Mouse (Mus musculus): ENCODE data around the gene Vav2.

Vav2 gene

DNA sequence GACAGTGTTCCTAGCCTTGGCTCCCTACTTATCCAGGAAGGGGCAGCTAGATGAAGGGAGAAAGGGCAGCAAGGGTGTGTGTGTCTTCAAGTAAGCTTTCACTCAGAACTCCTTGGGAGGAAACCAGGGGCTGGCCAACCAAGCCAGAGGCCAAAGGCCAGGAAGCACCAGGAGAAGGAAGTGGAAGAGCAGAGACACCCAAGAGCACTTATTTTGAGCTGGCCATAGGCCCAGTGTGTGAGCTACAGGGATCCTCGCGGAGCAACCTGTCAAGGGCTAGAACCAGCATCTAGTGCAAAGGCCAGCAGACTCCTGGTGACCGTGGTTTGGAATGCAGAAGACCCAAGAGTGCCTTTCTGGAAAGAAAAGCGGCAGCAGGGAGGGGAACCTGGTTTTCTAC is 163.8 kb downstream of the Vav2 start:
- DNase-seq (ENCODE audit: low spot score), result no peak

DNA sequence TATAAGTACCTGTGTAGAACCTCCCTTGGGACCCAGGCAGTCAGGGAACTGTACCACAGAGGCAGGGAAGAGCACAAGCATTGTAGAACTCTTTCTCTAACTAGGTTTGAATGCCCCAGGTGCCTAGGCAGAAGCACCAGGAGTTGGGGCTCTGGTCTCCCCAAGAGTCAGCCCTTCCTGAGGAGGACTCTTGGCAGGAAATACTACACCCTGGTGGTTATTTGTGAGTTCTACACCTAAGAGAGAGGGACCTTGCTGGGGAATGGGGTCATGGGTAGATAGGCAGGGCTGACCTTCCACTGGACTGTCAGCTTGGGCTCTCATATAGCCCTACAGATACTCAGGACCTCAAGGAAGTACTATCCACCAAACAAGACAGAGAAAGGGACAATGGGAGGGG is 175.4 kb downstream of the Vav2 start:
- DNase-seq (ENCODE audit: low spot score), result no peak

DNA sequence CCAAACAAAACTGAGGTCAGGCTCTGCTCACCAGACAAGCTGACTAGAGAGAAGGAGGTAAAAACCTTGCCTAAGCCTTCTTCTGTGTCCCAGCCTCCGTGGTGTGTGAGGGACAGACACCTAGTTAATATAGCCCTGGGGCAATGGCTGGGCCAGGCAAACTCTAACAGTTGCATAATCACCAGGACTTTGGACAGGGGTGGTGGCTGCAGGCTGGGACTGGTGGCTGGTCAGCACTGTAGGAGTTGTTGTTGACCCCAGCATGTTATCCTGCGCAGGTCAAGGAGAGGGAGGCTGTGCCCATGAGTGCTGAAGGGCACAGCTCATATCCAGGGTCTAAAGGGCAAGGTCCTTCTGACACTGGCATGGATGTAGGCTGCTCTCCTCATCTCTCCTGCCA is 178.6 kb downstream of the Vav2 start, which contains the start of gene Sardh:
Sardh (minus strand) TSS at position 127 of the 400 bp plus-strand sequence.
- DNase-seq (ENCODE audit: low spot score), result no peak

DNA sequence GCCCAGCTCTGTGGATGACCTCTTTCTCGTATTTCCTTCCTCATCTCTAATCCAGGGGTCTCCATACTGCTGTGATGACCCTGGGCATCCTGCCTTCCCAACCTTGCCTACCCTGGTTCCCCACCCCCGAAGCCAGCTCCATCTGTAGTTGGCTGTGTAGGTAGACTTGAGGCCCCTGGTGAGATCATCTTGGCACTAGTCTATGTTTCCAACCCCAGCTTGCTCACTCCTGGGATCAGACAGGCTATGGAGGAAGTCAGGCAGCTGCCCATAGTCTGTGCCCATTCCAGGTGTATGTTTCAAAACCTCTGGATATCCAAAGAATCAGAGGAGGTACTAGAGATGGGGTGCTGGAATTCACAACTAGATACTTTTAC is 179.4 kb downstream of the Vav2 start:
- DNase-seq (ENCODE audit: low spot score), result no peak

DNA sequence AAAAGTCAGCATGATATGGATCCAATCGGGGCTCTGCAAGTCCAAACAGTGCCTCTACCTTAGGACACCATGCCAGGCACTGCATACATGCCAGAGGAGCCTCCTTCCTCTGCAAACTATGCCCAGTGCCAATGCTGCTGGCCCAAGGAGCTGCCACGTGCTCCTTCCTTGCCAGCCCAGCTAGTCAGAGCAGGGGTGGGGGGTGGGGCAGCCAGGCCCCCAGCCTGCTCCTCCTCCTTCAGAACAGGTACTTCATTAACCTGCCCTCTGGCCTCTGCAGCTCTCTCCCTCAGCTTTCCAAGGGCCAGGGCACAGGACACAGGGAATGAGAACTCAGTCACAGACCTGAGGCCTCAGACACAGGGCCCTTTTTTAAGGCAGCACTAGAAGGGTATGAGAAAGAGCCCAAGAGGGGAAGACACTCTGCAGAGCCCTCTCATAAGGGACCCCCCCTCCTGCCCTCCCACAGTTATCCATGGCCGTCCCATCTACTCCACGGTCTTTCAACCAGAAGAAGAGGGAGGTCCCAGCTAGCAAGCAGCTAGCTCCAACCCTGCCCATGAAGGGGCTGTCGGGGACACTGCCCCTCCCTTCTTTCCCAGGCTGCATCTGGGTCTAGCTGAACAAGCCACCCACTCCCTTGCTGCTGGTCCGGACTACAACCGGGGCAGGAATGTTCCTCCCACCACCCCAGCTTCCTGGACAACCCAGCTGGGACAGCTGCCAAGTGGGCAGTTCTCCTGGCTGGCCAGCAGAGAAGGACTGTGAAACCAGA is 179.9 kb downstream of the Vav2 start:
- peak; percentile 90 for DNase-seq (ENCODE audit: low spot score)

DNA sequence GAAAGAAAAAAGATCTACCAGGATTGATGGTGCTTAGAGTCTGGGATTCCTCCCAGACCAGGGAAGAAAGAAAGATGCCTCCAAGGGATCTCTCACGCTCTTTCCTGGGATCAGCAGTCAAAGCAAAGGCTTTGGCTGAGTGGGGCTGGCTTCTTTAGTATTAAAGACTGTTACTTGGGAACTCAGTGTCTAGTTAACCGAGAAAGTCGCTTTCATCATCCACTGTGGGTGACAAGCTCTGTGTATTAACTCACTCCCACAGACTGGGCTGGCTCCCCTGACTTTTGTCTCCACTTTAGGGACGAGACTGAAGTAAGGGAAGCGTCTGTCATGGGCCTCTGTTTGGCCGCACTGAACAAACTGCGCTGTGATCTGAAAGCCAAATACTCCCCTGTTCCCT is 180.9 kb downstream of the Vav2 start:
- DNase-seq (ENCODE audit: low spot score), result no peak

DNA sequence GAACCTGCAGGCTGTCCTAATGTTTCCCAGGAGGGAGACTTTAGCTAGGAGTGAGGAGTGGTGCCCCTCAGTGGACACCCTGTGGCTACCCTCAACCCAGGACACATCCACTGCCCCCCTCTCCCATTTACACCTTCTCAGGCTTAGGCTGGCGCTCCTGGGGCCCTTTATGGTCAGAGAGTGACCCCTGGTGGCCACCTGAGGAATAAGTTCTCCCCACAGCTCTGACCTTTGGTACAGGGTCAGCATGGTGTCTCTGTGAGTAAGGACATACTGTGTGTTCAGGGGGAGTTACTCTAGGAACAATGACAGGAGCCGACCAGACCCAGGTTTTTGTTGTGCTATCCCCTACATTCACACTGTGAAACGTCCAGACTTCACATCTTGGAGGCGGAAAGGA is 189.5 kb downstream of the Vav2 start:
- peak; percentile 65 for DNase-seq (ENCODE audit: low spot score)

DNA sequence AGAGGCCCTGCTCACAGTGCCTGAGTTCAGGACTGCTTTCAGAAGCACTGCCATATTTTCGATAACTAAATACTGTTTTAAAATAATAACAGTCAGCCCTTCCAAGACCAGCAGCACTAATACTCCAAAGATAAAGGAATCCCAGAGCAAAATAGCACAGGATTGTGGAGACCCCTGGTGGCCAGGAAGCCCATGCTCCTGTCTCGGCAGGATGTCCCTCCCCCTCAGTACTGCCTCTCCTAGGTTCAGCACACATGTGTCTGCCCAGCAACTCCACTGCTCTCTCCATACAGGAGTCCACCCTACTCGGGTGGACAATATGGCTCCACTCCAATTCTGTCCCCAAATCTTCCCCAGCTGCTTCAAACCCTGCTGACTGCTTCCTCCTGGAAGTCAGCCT is 191.1 kb downstream of the Vav2 start:
- peak; percentile 73 for DNase-seq (ENCODE audit: low spot score)

DNA sequence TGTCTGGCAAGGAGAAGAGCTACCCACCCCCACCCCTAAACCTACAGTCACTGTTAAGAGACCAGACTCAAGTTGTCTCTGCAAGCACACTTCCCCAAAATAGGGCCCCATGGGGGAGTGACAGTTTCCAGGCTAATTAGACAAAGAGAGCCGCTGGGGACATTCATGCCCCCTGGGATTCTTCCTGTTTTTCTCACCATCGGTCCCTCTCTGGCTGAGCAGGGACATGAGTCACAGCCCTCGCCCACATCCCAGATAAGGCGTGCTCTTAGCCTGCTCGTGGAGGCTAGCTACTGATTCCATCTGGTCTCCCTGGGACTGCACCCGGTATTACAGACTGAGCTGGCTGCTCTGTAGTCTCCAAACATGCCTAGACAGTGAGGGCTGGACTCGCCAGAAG is 194.5 kb downstream of the Vav2 start:
- DNase-seq (ENCODE audit: low spot score), result peak; percentile 58

DNA sequence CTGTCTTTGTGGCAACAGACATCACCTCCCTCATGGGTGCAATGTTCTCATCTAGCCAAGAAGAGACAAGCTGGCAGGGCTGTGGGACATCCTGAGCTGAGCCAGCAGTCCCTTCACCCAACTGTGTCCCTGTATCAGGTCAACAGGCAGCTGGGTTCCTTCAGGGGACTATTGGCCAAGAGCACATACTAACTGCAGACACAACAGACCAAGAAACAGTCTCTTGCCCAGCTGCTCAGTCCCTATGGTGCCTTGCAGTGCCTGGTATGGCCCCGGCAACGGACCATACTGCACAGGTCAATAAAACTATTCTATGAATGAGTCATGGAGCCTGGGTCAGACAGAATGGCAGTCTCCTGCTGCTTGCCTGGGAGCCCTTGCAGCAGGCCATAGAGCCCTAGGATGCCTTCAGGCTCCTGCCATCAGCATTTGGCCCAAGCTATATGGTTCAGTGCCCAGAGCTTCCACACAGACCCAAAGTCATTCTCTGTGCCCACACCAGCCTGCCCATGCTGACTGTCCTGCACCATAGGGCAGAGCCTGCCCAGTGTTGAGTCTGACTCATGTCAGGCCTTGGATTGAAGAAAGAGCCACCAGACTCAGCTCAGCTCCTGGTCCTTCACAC is 197.2 kb downstream of the Vav2 start:
- no peak for DNase-seq (ENCODE audit: low spot score)

DNA sequence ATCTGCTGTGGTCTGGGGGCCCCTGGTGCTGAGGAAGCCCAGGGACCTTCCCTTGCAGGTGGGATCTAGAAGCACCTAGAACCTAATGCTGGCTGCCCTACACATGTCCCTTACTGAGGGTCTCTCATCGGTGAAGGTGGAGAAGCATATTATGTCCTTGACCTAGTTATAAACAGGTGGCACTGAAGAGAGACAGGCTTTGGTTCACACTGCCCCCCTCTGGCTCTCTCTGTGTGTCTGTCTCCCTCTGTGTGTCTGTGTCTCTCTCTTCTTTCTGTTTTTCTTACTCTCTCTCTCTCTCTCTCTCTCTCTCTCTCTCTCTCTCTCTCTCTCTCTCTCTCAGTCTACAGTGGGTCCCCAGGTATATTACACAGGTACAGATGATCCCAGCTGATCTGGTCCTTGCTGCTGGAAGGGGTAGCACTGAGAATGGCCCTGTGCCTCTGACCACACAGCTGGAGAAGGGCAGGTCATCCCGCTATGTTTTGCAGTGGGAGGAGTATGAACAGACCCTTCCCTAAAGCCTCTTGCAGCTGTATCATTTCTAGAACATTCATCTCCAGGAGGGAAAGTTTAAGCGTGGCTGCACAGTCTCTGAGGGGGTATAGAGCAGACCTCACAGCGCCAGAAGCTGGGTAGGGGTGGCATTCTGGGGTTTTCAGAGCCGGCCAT is 197.9 kb downstream of the Vav2 start:
- DNase-seq (ENCODE audit: low spot score), result no peak

DNA sequence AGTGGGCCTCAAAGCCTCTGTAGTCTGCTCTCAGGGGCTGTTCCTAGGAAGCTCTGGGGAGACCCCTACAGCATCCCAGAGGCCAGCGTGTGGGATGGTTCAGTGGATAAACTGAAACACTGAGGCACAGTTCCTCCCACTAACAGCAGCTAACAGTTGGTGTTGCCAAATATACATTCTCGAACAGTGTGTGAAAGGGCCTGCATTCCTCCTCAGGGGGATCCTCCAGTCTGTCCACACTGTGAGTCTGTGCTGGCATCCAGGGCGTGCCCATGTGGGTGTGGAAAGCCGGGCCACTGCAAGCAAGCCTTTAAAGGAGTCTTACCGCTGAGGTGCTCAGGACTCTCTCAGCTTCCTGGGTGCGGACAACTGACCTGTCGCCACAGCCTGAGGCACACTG is 200.3 kb downstream of the Vav2 start:
- no peak for DNase-seq (ENCODE audit: low spot score)

DNA sequence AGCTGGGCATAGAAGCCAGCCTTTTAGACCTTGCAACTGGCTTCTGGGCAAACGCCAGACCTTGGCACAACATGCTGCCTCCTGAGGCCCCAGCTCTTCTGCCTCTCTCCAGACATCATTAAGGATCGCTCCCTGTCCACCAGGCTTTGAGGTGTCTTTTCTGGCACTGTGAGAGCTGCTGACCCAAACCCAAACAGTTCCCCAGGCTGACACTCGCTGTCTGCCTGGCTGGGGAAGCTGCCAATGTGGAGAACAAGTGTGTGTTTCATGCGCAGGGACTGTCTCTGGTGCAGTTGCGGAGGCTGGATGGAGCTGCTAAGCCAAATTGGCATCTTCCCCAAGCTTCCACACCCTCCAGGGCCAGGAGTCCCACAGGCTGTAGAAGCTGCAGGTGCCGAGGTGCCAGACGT is 203.8 kb downstream of the Vav2 start:
- no peak for DNase-seq (ENCODE audit: low spot score)

DNA sequence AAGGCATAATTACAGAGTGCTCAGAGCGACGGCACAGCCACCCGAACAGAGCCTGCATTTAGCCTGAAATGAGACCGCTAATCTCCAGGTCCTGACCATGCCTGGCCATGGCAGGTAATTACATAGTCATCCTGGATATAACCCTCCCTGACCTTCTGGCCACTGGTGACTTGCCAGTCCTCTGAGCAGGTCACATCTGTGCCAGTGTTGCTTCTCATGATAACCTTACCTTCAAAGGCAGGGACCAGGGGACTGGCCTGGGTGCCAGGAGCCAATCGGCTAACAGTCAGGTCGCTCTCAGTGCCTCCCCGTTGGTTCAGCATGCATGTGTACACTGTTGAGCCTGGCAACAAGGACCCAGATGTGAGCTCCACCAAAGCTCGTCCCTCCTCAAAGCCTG is 208.3 kb downstream of the Vav2 start:
- DNase-seq (ENCODE audit: low spot score), result no peak

DNA sequence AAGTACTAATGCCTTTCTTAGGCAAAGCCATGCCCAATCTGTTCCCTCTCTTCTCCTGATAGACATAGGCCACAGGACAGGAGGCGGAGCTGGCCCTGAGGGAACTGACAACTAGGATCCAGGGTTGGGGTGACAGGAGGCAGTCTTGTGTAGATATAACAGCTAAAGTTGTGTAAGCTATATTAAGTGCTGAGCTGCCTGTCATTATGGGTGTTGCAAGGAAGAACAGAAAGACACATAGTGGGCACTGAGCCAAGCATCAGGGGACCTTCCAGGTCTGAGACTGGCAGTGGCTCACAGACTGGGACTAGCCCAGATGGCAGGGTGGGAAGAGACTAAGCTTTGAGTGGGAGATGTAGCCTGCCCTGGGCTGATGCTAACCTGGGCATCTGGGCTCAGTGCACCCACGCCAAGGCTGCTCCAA is 208.7 kb downstream of the Vav2 start:
- no peak for DNase-seq (ENCODE audit: low spot score)

DNA sequence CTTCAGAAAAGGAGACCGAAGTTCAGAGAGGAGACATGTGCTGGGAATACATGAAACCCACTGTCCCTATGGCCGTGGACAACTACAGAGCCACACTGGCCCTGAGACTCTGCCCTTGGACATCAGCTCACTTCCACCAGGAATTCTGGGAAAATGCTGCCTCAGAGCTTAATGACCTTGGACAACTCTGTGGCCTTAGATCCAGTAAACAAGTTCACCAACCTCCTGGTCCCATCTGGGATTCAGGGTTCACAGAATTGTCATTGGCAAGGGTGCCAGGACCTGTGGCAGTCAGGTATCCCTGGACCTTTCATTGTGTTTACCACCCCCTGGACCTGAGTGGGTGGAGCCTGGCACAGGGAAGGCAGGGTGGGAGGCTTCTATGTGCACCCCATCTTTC is 211.3 kb downstream of the Vav2 start:
- DNase-seq (ENCODE audit: low spot score), result no peak
